Mouse (Mus musculus): ENCODE results near the gene Gsg1l.

Gene Gsg1l

DNA sequence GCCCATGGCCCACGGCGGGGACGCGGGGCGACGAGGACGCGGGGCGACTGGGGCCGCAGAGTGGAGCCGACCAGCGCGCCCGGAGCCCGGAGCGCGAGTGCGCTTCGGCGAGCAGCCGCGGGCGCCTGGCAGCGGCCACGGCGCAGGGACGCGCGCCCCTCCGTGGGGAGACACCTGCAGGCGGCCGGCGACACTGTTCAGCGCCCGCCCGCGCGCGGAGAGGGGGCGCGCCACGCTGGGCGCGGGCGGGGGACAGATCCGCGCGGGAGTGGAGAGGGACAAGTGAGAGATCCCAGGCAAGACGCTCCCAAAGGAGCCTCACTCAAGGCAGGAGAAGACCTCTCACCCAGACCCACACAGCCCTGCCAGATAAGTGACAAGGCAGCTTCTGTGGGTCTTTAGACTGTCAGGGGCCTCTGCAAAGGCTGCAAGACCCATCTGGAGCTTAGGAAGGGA is at the start of gene Gsg1l:
Gene Gsg1l (minus strand): TSS at position 126 of the 456 bp plus-strand sequence.
- in situ Hi-C loops (cut with MboI) = no loop called here

DNA sequence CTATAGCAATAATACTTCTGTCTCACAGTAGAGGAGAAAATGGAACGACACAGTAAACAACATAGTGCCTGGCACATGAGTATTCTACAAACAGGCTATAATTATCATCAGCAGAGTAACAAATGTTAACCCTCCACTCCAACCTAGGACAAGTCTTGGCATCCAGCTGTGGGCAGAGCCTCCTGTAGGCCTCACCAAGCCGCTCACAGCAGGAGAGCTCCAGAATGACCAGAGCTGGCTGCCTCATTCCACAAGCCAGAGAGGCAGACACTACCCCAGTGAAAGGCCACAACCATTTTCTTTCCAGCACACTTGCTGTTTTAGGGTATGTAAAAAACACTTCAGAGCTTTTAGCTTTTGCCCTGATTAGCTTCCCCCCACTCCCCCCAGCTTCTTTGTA is 45.5 kb upstream of the Gsg1l start:
- in situ Hi-C loops (cut with MboI) = no loop called here

DNA sequence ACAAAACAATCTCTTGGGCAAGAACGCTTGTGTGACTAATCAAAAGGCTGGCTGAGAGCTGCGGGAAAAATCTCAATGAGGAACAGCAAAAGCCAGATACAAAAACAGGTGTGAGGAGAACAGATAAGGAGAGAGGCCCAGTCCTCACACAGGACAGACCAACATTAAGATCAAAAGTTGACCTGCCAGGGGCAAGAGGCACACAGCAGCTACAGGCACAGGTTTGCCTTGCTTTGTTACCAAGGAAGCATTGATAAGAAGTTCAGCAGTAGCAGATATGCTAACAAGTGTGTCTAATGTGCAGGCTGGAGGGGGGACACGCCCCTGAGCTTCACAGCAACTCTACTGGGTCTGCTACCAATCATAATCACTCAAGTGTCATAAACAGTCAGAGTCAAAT is 44.3 kb upstream of the Gsg1l start:
- in situ Hi-C loops (cut with MboI) = no loop called here

DNA sequence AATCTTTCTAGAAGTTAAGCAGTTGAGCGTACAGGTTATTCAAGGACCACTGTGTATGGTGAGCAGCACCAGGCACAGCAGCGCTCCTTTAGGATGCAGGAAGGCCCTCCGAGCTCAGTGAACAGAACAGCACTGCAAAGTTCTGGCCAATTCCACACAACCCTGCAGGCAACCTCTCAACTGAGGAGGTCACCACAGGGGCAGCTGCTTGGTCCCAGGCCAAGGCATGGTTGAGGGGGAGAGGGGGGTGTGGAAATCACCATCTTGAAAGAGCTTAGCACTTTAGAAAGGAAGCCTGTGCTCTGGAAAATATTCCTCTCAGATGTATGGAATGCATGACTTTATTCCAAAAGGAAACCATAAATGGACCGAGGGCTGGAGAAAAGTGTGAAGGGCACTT is 39.3 kb upstream of the Gsg1l start:
- in situ Hi-C loops (cut with MboI) = no loop called here

DNA sequence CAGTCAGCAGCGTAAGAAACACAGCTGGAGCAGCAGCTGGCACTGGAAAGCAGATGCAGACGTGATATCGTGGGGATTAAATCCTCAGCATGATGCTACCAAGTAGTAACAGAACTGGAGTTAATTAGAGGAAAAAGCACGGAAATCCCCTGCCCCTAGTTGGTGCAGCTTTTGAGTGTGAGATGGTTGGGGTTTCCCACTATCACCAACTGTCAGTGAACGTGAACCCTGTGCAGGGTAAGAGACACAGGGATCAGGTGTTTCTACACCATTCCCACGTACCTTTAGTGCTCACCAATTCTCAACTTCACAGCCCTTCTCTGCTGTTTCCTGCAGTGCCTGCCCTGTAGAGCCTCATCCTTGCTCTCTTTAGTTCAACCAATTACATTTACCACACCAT is 37.6 kb upstream of the Gsg1l start:
- in situ Hi-C loops (cut with MboI) = no loop called here

DNA sequence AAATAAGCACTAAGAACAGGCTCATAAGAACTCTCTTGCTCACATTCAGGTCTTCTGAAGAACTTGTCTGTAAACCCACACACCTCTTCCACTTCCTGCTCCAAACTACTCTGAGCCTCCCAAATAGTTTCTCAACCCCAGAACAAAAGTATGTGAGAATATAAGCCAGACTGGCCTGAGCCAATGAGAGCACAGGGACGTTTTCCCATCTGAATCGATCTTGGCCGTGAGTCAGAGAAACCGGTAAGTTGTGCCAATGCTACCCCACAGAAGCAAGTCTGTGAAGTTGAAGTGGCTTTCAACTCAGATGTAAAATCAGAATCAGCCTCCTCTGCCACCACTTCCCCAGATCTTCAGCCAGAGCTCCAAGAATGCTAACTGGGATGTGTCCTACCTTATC is 31.1 kb upstream of the Gsg1l start:
- in situ Hi-C loops (cut with MboI) = no loop called here

DNA sequence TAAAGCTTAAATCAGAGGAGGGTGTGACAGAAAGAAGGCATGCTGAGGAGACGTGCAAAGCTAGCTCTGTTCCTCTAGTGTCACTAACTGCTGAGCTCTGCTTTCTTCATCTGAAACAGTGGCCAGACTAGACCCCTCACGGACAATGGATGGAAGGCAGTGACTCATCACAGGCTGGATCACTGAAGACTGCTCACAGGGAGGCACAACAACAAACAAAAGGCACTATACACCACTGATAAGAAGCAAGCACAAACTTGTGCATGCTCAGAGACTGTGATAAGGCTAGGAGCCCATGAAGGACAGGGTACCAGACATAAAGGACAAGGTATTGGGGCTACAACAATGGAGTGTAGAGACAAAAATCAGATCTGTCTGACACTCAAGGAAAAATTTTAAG is 29.0 kb upstream of the Gsg1l start:
- in situ Hi-C loops (cut with MboI) = no loop called here

DNA sequence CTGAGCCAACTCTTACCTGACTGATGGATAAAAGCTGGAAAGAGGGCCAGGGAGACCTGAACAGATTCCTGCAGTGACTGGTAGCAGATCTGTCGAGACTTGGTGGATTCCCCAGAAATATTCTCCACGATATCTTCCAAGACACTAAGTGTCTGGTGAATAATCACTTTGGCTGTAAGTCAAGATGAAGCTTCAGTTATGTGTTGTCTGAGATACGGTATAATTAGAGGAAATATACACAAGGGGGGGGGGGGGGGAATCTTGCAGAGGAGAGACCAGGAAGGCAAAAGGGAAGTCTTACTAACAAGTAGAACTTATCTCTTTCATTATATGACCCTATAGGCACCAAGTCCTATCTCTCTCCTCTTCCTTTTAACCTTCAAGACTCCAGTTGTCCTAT is 27.7 kb upstream of the Gsg1l start:
- in situ Hi-C loops (cut with MboI) = no loop called here

DNA sequence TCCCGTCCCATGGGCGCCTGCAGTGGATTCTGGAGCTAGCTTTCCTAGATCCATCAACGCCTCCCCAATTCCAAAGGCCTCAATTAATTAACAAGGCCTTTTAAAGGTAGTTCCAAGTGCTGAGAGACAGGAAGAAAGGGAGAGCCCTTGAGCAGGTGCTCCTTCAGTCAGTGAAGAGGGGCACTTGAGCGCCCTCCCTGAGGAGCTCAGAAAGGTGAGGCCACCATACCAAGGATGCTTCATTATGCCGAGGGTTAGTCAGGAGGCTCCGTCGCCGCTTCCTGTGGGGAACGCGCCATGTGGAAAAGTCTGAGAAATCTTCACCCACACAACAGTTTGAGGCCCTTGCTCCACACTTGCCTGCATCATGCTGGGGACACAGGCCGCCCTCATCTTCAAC is 18.2 kb upstream of the Gsg1l start:
- in situ Hi-C loops (cut with MboI) = no loop called here

DNA sequence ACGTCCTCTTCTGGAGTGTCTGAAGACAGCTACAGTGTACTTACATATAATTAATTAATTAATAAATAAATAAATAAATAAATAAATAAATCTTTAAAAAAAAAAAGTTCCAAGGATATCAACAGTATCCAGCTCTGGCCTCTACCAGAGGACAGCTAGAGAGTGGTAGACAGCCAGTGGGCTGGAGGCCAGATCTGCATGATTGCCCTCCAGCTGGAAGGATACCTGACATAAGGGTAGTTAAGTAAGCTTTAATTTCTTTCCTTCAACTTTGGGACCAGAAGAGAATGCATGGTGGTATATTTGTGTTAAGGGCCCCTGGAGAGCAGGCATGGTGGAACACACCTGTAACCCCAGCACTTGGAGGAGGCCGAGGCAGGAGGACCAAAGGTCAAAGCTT is 17.6 kb upstream of the Gsg1l start:
- in situ Hi-C loops (cut with MboI) = no loop called here

DNA sequence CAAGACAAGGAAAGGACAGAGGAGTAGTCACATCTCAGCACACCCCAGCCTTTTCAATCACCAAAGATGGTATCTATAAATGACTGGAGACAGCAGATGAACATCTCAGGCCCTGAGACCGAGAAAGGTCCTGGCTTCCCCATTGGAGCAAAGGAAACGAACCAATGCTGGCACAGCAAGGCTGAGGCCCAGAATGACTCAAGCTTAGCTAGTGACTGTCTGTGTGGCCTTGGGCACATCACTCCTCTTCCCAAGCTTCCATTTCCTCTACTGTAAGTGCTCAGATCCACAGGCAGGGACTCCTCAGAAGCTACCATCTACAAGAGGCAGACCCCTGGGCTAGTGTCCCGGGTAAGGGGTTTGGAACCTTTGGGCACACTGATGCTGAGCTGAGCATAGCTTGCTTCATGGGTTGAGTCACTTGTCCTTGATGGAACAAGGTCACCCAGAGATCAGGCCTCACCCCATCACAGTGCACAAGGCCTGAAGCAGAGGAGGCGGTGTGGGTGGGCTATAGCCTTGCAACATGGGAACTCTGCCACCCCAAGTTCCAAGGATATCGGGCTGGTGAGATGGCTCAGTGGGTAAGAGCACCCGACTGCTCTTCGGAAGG is 17.1 kb upstream of the Gsg1l start:
- in situ Hi-C loops (cut with MboI) = no loop called here

DNA sequence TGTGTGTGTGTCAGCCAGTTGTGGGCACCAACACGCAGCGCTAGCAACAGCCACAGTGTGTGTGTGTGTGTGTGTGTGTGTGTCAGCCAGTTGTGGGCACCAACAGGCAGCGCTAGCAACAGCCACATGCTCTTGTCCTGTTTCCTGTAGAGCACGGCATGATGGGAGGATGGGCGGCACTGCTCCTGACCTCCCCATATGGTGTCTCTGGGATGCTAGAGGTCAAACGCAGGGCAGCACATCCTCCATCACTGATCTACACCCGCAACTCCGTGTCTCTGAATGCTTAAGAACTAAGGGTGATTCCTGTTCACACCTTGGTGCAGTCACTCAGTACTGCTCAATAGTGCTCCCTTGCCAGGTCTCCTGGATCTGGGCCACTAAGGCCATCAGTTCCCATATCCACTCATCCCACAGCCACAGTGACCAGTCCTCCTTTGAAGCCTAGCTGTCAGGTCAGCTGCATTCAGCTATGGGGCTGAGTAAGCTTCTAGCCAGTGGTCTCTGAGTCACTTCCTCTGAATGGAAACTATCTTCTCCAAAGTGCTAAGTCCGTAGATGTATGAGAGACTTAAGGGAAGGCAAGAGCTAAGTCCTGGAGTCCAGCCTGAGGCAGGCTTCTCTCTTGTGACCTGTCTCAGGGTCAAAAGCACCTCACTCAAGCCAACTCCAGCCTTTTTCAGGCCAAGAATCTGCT is 15.2 kb upstream of the Gsg1l start:
- in situ Hi-C loops (cut with MboI) = no loop called here

DNA sequence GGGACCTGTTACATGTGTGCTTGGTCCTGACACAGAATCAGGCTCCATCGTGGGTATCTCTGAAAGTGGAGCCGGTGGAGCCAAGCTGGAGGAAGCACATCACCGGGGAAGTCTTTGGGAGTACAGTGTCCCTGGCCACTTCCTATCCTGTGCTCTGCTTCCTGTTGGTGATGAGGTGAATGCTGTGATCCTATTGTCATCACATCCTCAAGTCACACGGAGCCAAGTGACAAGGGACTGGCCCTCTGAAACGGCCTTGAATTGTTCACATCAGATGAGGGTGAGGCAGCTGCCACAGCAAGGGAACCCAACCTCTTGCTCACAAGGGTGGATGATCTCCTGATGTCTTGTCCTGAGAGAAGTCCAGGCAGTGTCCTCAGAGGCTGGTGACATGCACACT is 14.4 kb upstream of the Gsg1l start:
- in situ Hi-C loops (cut with MboI) = no loop called here

DNA sequence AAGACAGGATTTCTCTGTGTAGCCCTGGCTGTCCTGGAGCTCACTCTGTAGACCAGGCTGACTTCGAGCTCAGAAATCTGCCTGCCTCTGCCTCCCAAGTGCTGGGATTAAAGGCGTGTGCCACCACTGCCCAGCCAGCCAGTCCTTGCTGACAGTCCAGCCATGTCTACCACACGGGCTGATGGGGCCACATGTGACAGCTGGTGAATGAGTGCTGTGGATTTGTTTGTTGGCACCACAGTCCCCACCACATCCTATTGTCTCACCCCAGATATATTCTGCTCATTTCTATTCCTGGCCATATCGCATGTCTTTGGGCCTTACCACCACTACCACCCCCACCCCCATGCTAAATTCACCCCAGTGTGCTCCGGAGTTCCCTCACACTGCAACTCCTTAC is 12.5 kb upstream of the Gsg1l start:
- in situ Hi-C loops (cut with MboI) = no loop called here

DNA sequence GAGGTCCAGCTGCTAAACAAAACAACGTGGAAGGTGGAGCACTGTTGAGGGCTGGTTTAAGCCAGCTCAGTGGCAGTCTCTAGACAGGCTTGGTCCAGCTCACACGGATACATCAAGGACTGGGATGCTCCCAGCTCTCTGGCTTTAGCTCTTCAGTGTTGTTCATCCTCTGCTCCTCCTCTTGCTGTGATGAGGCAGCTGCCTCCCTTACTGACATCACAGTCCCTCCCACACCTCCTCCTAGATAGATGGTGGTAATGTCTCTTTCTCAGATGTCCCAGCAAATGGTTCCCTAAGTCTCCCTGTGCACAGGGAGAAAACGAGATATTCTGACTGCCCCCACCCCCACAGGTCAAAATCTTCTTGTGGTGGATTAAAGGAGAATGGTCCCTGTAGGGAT is 11.0 kb upstream of the Gsg1l start:
- in situ Hi-C loops (cut with MboI) = no loop called here

DNA sequence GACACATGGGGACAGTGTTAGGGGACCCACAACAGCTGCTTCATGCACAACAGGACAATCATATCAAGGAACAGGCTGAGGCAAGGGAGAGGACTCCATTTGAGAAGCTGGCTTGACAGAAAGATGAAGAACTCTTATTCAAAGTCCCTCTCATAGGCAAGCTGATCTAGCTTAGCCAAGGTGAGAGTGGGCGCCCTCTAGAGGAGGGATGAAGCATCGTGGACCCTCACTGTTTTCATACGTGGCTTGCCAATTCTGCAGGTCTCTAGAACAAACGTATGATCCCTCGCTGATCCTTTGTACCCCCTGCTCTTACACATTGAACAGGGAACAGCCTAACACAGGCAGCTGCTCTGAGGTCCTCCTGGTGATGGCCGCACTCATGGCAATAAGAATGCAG is 7.6 kb upstream of the Gsg1l start:
- in situ Hi-C loops (cut with MboI) = no loop called here

DNA sequence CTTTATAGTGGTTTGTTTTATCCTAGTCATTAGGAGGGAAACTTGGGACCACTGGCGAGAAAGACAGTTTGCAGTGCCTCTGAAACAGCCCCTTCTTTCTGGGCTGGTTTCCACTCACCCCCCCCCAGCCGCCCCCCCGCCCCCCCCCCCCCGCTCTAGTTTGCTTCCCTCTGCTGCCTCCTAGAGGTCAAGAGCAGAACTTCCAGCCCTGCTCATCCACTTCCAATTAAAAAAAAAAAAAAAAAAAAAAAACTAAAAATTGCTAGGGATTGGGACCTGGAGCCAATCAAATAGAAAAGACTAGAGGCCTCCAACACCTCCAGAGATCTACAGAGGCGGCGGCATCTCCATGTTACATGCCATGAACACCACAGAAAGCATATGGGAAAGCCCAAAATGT is 5.9 kb upstream of the Gsg1l start:
- in situ Hi-C loops (cut with MboI) = no loop called here

DNA sequence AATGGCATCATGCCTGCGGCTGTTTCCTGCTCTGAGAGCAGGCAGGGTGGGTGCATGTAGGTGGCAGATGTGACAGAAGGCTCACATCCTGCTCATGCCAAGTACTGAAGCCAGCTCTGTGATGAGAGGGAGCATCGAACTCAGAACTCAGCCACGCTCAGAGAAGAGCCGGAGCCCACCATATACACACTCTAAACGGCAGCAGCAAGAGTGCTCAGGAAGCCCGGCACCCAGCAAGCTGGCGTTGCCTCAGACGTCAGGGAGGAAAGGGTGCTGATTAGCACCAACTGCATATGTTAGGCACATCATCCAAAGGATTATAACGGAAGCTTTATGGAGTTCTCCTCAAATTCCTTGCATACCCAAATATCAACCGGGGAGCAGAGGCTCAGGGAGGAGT is 5.4 kb upstream of the Gsg1l start:
- in situ Hi-C loops (cut with MboI) = no loop called here

DNA sequence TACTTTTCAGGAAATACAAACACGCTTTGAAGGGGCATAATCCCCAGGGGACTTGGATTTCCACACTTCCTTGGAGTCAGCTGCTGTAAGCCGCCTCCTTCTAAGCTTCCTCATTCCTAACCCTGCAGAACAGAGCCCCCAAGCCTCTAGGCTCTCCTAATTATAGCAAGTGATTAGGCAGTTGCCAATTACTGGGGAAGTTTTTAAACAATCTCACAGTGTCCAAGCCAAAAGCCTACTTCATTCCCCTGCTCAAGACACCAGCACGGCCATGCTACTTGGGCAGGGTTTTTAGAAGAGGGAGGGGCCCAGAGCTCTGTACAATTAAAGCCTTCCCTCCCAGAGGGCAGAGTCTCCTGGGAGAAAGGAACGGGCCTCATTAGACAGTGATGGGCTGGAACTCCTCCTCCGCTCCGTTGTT is 4.1 kb upstream of the Gsg1l start:
- in situ Hi-C loops (cut with MboI) = no loop called here

DNA sequence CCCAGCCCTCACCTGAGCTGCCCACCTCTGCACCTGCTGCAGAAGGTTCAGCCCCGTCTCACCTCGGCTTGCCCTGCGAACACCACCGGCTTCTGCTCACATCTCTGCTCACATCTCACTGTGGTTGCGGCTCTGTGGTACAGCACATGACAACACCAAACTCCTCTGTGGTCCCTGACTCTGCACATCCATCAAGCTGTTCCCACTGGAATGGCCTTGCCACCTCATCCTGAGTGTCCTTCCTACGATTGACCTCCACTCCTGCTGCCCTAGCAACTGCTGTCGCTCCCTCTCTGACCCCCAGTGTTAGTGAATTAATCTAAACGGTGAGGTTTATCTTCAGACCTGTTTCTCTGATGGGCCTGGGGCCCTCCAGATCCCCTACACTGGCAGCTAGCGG is 2.9 kb upstream of the Gsg1l start:
- in situ Hi-C loops (cut with MboI) = no loop called here

DNA sequence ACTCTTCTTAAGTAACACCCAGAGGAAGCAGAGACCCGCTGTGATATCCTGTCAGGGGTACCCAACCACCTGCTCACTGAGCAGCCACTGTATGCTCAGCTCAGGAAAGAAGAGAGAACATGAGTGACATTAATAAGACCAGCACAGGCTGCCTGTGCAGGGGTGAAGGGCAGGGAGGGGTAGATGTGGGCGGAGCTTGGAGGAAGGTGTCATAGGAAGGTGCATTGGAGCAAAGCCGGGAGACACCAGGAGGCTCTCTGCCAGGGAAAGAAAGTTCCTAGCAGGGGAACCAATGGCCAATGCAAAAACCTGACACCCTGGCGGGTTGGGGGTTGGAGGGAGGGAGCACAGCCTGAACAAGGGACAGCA is 1.8 kb upstream of the Gsg1l start:
- in situ Hi-C loops (cut with MboI) = no loop called here

DNA sequence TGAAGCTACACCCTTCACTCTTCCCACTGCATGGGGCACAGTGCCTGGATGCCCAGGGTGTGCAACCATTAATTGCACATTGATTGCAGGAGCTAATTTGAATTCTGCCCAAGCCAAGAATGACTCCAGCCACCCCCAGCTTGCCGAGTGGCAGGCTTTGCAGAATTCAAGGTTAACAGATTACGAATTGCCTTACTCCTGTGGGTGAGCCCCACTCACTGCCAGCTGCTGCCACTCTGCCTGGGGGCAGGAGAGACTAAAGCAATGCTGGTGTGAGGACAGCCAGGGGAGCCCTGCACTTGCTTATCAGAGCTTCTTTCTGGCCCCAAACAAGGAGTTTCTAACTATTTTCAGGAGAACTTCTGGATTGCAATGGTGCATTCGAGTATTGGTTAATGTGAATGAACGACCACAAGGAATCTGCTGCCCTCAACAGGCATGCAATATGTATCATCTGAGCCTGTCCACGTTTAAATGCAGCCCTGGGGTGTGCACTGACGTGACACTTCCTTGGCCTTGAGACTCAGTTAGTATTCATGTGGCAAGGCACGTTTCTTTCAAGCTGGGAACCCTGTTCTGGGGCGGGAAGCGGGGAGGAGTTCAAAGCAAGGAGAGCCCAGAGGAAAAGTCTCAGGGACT is 1.2 kb upstream of the Gsg1l start:
- in situ Hi-C loops (cut with MboI) = no loop called here

DNA sequence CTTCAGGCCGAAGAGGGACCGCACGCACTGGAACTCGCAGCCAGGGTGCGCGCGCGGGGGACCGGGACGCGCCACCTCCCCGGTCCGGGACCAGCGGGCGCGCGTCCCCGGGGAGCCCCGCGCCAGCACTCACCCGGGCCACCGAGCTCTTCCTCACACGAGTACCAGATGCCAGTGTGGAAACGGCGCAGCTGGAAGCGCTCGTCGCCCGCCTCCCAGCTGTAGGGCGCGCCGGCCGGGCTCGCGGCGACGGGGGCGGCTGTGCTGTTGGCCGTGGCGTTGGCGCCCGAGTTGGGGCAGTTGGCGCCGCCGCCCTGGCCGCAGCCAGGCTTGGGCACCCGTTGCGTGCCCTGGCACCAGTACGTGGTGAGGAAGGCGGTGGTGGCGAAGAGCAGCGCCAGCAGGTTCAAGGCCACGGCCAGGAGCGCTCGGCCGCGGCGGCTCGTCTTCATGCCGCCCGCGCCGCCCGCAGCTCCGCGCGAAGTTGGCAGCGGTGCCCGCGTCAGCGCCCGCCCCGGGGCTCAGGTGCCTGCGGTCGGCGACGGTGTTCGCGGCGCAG is 405 bp downstream of the Gsg1l start:
- in situ Hi-C loops (cut with MboI) = no loop called here

Data from mature B cell (primary cell).